Mouse (Mus musculus): Measurements from ENCODE around the gene Ptdss2. TPM values are rescaled to one million over a fixed set of nuclear protein-coding genes. Genes with fewer than 3 reads are reported as not detected.

Ptdss2 gene
- total RNA-seq (2014; rRNA removed) (19.6 and 23.4 TPM in 2 replicates), polyA plus RNA-seq (2015; fragmentation: Nextera tagmentation; extraction: Ambion mirVana) (90.9 and 91.0 TPM in 2 replicates)

- no peaks in the 10 kb centered on the region for H3K36me3 ChIP-seq (ENCODE audit: insufficient read depth, low read length)
- H3K27ac ChIP-seq (ENCODE audit: low read depth, low read length): peak within 1 kb of the TSS; percentile 77
- WGBS: 55% methylated on average over 14 of the region's 14 CpGs
- ATAC-seq (ENCODE audit: low FRiP score): no peak
- H3K27me3 ChIP-seq (ENCODE audit: insufficient read depth, low read length): no peaks in the 10 kb centered on the region
- H3K4me2 ChIP-seq (ENCODE audit: low read depth, low read length, poor library complexity, severe bottlenecking): peak within 1 kb of the TSS; percentile 74
- no peak for DNase-seq (ENCODE audit: low spot score)
- H3K9me3 ChIP-seq (ENCODE audit: low read length): no peaks in the 10 kb centered on the region
- peak within 1 kb of the TSS; percentile 53 for H3K4me3 ChIP-seq (ENCODE audit: low read depth, low read length)
- peak within 1 kb of the TSS; percentile 65 for H3K9ac ChIP-seq (replicated peaks; ENCODE audit: low read length, poor library complexity, severe bottlenecking)
- no peak for TF ChIP-seq CTCF (IDR thresholded peaks at IDR 0.05)
- H3K4me1 ChIP-seq (ENCODE audit: insufficient read depth, low read length): no peaks in the 10 kb centered on the region
Measured at GRCm38 (mm10) chr7:141122245-141122644, at the start of gene Ptdss2. TSS of gene Ptdss2 (plus strand) at chr7:141122382.

DNA sequence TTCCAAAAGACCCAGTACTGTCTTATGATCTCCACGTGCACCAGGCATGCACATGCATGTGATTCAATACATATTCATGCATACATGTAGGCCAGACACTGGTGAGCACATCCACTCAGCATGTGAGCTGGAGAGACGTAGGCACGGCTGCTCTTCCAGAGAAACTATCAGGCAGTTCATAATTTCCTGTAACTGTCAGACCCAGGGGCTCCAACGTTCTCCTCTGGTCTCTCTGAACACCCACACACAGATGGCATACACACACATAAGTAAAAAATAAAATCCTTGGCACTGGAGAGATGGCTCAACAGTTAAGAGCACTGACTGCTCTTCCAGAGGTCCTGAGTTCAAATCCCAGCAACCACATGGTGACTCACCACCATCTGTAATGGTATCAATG is 48.4 kb upstream of the Ptdss2 start:
- Histone ChIP-seq H3K27me3 (ENCODE audit: insufficient read depth, low read length) (no peaks in the 10 kb centered on the region), H3K9ac (replicated peaks; ENCODE audit: low read length, poor library complexity, severe bottlenecking) (no peak overlapping the region), H3K4me2 (ENCODE audit: low read depth, low read length, poor library complexity, severe bottlenecking) (no peak overlapping the region), H3K4me3 (ENCODE audit: low read depth, low read length) (no peak overlapping the region), H3K9me3 (ENCODE audit: low read length) (no peaks in the 10 kb centered on the region), H3K27ac (ENCODE audit: low read depth, low read length) (no peak overlapping the region), H3K36me3 (ENCODE audit: insufficient read depth, low read length) (no peaks in the 10 kb centered on the region), H3K4me1 (ENCODE audit: insufficient read depth, low read length) (peaks cover 7% of the 10 kb centered on the region; the same call in 1 of the 2 replicates)
- TF ChIP-seq CTCF (IDR thresholded peaks at IDR 0.05): no peak
- WGBS: 82% methylated on average over 4 of the region's 4 CpGs
- ATAC-seq (ENCODE audit: low FRiP score) (no peak), DNase-seq (ENCODE audit: low spot score) (no peak)

DNA sequence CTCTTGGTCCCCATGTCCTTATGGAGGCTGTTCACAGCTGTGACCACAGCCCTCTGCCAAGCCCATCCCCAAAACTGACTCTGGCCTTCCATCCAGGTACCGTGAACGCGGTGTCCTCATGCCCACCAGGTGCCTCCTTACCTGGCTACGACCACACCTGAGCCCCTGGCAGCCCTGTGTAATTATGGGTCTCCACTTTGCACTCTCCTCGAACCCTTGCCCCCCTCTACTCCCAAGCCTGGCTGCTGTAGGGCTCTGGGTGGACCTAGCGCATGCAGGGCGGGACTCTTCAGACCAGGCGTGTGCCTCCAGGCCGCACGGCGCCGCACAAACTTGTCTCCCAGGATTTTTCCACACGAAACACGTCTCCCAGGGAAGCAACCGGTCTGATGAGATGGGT is 44.3 kb upstream of the Ptdss2 start, which contains the start of gene Pkp3:
Pkp3 (plus strand) TSS at position 378 of the 400 bp plus-strand sequence.
- Histone ChIP-seq H3K4me2 (ENCODE audit: low read depth, low read length, poor library complexity, severe bottlenecking) (no peak within 1 kb of the TSS), H3K9ac (replicated peaks; ENCODE audit: low read length, poor library complexity, severe bottlenecking) (no peak within 1 kb of the TSS), H3K27ac (ENCODE audit: low read depth, low read length) (no peak within 1 kb of the TSS), H3K27me3 (ENCODE audit: insufficient read depth, low read length) (no peaks in the 10 kb centered on the region), H3K9me3 (ENCODE audit: low read length) (no peaks in the 10 kb centered on the region), H3K4me3 (ENCODE audit: low read depth, low read length) (no peak within 1 kb of the TSS), H3K36me3 (ENCODE audit: insufficient read depth, low read length) (no peaks in the 10 kb centered on the region), H3K4me1 (ENCODE audit: insufficient read depth, low read length) (no peaks in the 10 kb centered on the region)
- TF ChIP-seq CTCF (IDR thresholded peaks at IDR 0.05): no peak
- DNase-seq (ENCODE audit: low spot score) (no peak), ATAC-seq (ENCODE audit: low FRiP score) (no peak)
- WGBS: 93% methylated on average over 15 of the region's 15 CpGs

DNA sequence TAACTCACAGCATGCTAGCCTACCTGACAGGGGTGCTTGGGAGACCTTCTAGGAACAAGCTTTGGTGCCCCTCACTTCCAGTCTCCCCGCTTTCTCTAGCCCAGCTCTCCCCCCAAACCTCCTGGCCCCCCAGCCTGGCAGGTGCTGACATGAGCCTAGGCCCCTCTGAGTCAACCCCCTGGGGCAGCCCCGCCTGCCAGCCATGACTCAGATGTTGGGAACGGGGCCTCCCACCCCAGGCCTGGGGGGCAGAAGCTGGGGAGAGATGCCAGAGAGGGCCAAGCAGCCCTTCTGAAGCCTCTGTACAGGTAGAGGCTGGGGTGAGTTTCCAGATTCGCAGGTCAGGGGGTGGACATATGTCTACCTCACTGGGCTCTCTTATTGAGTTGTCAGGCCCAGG is 43.3 kb upstream of the Ptdss2 start:
- no peaks in the 10 kb centered on the region for H3K27me3 ChIP-seq (ENCODE audit: insufficient read depth, low read length)
- H3K9ac ChIP-seq (replicated peaks; ENCODE audit: low read length, poor library complexity, severe bottlenecking): no peak overlapping the region
- no peak for ATAC-seq (ENCODE audit: low FRiP score)
- no peak overlapping the region for H3K4me2 ChIP-seq (ENCODE audit: low read depth, low read length, poor library complexity, severe bottlenecking)
- TF ChIP-seq CTCF (IDR thresholded peaks at IDR 0.05): no peak
- WGBS: 80% methylated on average over 4 of the region's 4 CpGs
- H3K4me1 ChIP-seq (ENCODE audit: insufficient read depth, low read length): no peaks in the 10 kb centered on the region
- no peaks in the 10 kb centered on the region for H3K9me3 ChIP-seq (ENCODE audit: low read length)
- no peaks in the 10 kb centered on the region for H3K36me3 ChIP-seq (ENCODE audit: insufficient read depth, low read length)
- no peak overlapping the region for H3K4me3 ChIP-seq (ENCODE audit: low read depth, low read length)
- no peak for DNase-seq (ENCODE audit: low spot score)
- H3K27ac ChIP-seq (ENCODE audit: low read depth, low read length): no peak overlapping the region

DNA sequence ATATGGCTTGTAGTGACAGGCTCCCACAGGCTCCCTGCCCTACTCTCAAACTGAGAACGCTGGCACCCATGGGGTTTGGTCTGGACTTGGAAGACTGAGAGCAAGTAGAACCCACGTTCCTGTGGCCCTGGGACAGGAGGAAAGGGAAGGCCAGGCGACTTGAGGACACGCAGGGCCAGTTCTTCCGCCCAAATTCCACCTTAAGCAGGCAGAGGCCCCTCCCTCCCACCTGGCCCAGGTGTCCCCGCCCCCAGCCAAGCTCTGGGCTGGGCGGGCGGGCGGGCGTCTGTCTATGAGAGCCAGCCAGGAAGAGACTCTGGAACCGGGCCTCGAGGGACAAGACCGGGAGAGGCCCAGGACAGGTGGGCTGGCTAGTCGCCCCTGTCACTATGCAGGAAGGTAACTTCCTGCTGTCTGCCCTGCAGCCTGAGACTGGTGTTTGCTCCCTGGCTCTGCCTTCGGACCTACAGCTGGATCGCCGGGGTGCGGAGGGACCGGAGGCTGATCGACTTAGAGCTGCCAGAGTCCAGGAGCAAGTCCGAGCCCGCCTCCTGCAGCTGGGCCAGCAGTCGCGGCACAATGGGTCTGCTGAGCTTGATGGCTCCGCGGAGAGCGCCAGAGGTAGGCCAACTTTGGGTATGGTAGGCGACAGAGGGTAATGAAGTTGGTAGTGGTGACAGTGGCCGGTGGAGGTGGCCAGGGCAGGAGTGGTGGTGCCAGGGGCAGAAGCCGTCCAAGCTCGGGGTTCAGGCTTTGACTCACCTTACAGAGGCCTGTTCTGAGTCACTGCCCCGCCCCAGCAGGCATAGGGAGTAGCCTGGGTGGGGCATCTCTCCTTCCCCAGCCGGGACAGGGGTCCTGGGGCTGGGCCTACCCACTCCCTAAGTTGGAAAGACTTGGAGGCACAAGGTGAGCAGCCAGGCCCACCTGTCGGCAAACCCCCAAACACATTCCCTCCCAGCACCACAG is 42.4 kb upstream of the Ptdss2 start:
- no peaks in the 10 kb centered on the region for H3K9me3 ChIP-seq (ENCODE audit: low read length)
- H3K9ac ChIP-seq (replicated peaks; ENCODE audit: low read length, poor library complexity, severe bottlenecking): no peak overlapping the region
- WGBS: 33% methylated on average over 34 of the region's 34 CpGs
- no peak overlapping the region for H3K4me3 ChIP-seq (ENCODE audit: low read depth, low read length)
- no peaks in the 10 kb centered on the region for H3K4me1 ChIP-seq (ENCODE audit: insufficient read depth, low read length)
- H3K4me2 ChIP-seq (ENCODE audit: low read depth, low read length, poor library complexity, severe bottlenecking): no peak overlapping the region
- ATAC-seq (ENCODE audit: low FRiP score) (no peak), DNase-seq (ENCODE audit: low spot score) (no peak)
- H3K36me3 ChIP-seq (ENCODE audit: insufficient read depth, low read length): no peaks in the 10 kb centered on the region
- no peak for TF ChIP-seq CTCF (IDR thresholded peaks at IDR 0.05)
- H3K27ac ChIP-seq (ENCODE audit: low read depth, low read length): no peak overlapping the region
- no peaks in the 10 kb centered on the region for H3K27me3 ChIP-seq (ENCODE audit: insufficient read depth, low read length)

DNA sequence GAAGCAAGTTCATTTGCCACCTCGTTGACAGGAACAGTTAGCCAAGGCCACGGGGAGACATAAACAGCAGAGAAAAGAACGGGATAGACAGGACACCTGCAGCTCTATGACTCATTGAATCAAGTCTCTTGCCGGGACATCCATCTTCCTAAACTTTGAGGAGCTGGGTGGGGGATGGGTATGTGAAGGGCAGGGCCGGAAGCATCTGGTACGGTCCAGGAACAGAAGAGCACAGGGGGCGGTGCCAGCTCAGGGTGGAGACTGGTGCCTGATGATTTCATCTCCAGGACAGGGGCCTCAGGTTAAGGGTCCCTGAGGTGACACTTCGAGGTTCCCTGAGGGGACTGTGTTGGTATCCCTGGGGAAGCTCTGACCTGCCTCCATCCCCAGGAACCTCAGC is 34.3 kb upstream of the Ptdss2 start:
- peaks cover 25% of the 10 kb centered on the region for H3K27me3 ChIP-seq (ENCODE audit: insufficient read depth, low read length)
- H3K9me3 ChIP-seq (ENCODE audit: low read length): no peaks in the 10 kb centered on the region
- no peak overlapping the region for H3K27ac ChIP-seq (ENCODE audit: low read depth, low read length)
- no peak overlapping the region for H3K9ac ChIP-seq (replicated peaks; ENCODE audit: low read length, poor library complexity, severe bottlenecking)
- DNase-seq (ENCODE audit: low spot score) (no peak), ATAC-seq (ENCODE audit: low FRiP score) (no peak)
- no peaks in the 10 kb centered on the region for H3K36me3 ChIP-seq (ENCODE audit: insufficient read depth, low read length)
- no peaks in the 10 kb centered on the region for H3K4me1 ChIP-seq (ENCODE audit: insufficient read depth, low read length)
- no peak overlapping the region for H3K4me2 ChIP-seq (ENCODE audit: low read depth, low read length, poor library complexity, severe bottlenecking)
- no peak overlapping the region for H3K4me3 ChIP-seq (ENCODE audit: low read depth, low read length)
- TF ChIP-seq CTCF (IDR thresholded peaks at IDR 0.05): no peak
- 54% methylated on average over 8 of the region's 8 CpGs for WGBS

Data from midbrain, postnatal 0 days (tissue).